Mouse (Mus musculus): ENCODE data around the gene Gm20830.
"Not testable (repeated sequence)": the region's sequence is repeated elsewhere in the genome, so short reads cannot be mapped to it uniquely, and the experiment has no call there.

Gene Gm20830

DNA sequence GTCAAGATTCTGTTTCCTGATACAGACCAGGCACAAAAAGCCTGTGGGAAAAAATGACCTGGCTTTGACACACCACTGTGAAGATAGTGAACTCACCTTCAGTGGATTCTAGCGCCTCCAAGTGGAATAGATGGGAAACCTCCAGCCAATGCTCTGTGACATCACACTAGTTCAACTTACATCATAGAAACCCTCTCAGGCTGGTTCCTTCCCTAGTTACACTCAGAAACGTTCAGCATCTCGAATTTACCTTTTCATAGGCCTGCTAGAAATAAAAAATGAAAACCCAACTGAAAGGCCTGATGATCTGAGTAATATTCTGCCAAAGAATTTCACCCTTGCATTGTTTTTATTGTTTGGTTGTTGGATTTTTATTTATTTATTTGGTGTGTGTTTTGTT, at the start of gene Gm20830:
Gm20830 (minus strand) TSS at position 101 of the 400 bp plus-strand sequence.
- DNase-seq (ENCODE audit: low read depth) = not testable (repeated sequence)
